Mouse (Mus musculus) liver, postnatal 0 days (tissue): ENCODE measurements around the gene Stk35.

ENCODE experiments used
- CTCF ChIP-seq: sonication (generic); IDR thresholded peaks from 2 replicates; pipeline ENCODE4 v1.5.1; 2016; ENCODE audit warnings: antibody characterized with exemption, low read depth
- EP300 ChIP-seq: IDR thresholded peaks from 2 replicates; pipeline ENCODE4 v1.6.1; 2016; ENCODE audit warnings: antibody characterized with exemption, low read depth, mild to moderate bottlenecking

DNA sequence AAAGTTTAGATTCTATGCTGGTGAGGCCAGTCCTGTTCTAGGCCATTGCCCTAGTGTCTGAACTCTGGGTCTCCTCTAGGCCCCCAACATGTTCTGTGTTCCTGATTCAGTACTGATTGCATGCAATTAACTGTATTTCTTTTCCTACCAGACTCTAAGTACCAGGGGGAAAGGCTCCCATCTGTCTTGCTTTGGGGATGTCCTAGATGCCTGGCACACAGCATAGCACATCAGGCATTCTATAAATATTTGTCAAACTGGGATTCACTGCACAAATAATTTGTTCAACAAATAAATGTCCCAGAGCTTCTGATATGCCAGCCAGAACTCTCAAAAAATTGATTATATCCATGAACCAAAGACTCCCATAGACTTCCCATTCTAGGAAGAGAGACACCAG lies 76.6 kb downstream of the Stk35 start:
- TF ChIP-seq CTCF (no peak), EP300 (no peak)
